ENCODE assay signal across 8 mouse cellular contexts in genomic region chr1:105179371-105179823, GRCm38 (mm10).
A peak's percentile ranks its signal among the peaks of the same experiment; 100 is the strongest.
DNase-seq lines count a peak whose midpoint lies in the region; ATAC-seq and TF ChIP-seq lines count a peak whose summit lies in the region.

No protein-coding gene starts in this region.

- DNase-seq in 3T3-L1 (ENCODE audit: low read depth, low spot score) = peak; percentile 31
- DNase-seq in adrenal gland, adult 2 months = peak; percentile 50
- peak; percentile 37 for DNase-seq in gastrocnemius, adult 18-20 months (ENCODE audit: low spot score)
- peak; percentile 25 for DNase-seq in hindbrain, embryonic 11.5 days (ENCODE audit: low spot score)
- peak; percentile 75 for DNase-seq in limb, embryonic 14.5 days (ENCODE audit: low spot score)
- DNase-seq in thymus, adult 2 months = no peak
- DNase-seq in spleen, adult 12 weeks (ENCODE audit: low spot score) = no peak

- H3K9me3 ChIP-seq in hindbrain, embryonic 11.5 days (ENCODE audit: control insufficient read depth, low read length) = no peaks in the 10 kb centered on the region
- no peaks in the 10 kb centered on the region for H3K9me3 ChIP-seq in limb, embryonic 14.5 days (ENCODE audit: control insufficient read depth, low read length)
- H3K9me3 ChIP-seq in midbrain, embryonic 13.5 days = no peaks in the 10 kb centered on the region

- H3K27ac ChIP-seq in hindbrain, embryonic 11.5 days (ENCODE audit: low read depth, low read length) = no peak overlapping the region
- H3K27ac ChIP-seq in limb, embryonic 14.5 days (replicated peaks; ENCODE audit: low read depth, low read length) = no peak overlapping the region
- H3K27ac ChIP-seq in midbrain, embryonic 13.5 days = no peak overlapping the region
- no peak overlapping the region for H3K27ac ChIP-seq in thymus, adult 2 months (ENCODE audit: control insufficient read depth, insufficient read depth, low read length)

- no peak overlapping the region for H3K4me3 ChIP-seq in hindbrain, embryonic 11.5 days (ENCODE audit: low read depth, low read length)
- H3K4me3 ChIP-seq in limb, embryonic 14.5 days (replicated peaks; ENCODE audit: low read length) = no peak overlapping the region
- H3K4me3 ChIP-seq in midbrain, embryonic 13.5 days (replicated peaks) = no peak overlapping the region
- no peak overlapping the region for H3K4me3 ChIP-seq in thymus, adult 2 months (ENCODE audit: control insufficient read depth, insufficient read depth, low read length)

- no peak for TF ChIP-seq POLR2A in limb, embryonic 14.5 days (IDR thresholded peaks at IDR 0.05; ENCODE audit: borderline replicate concordance, extremely low read depth, insufficient read depth, insufficient read length)
- TF ChIP-seq POLR2A in thymus, adult 2 months (IDR thresholded peaks at IDR 0.05; ENCODE audit: control insufficient read depth, extremely low read depth, insufficient read depth, low read length, poor library complexity) = no peak

- TF ChIP-seq CTCF in thymus, adult 2 months (IDR thresholded peaks at IDR 0.05; ENCODE audit: borderline replicate concordance, control insufficient read depth, extremely low read depth, insufficient read depth, low read length, poor library complexity) = no peak

- 0 out of 2 replicates have a peak, but pooled peaks have one; percentile 53 for ATAC-seq in hindbrain, embryonic 11.5 days (ENCODE audit: low FRiP score)
- ATAC-seq in limb, embryonic 14.5 days (ENCODE audit: low FRiP score, low read depth) = peak; percentile 71
- peak; percentile 87 for ATAC-seq in midbrain, embryonic 13.5 days

- no peaks in the 10 kb centered on the region for H3K36me3 ChIP-seq in hindbrain, embryonic 11.5 days (ENCODE audit: control insufficient read depth, insufficient read depth, low read length)
- no peaks in the 10 kb centered on the region for H3K36me3 ChIP-seq in limb, embryonic 14.5 days (ENCODE audit: control insufficient read depth, insufficient read depth, low read length)
- H3K36me3 ChIP-seq in midbrain, embryonic 13.5 days = no peaks in the 10 kb centered on the region
- no peaks in the 10 kb centered on the region for H3K36me3 ChIP-seq in thymus, adult 2 months (ENCODE audit: control insufficient read depth, insufficient read depth, low read length)

- WGBS in hindbrain, embryonic 11.5 days = 60% methylated on average over 3 of the region's 3 CpGs
- WGBS in limb, embryonic 14.5 days = 39% methylated on average over 3 of the region's 3 CpGs
- 65% methylated on average over 3 of the region's 3 CpGs for WGBS in midbrain, embryonic 13.5 days
- WGBS in thymus, adult 2 months = 45% methylated on average over 3 of the region's 3 CpGs

- H3K4me1 ChIP-seq in hindbrain, embryonic 11.5 days (replicated peaks; ENCODE audit: control insufficient read depth, insufficient read depth, low read length) = no peaks in the 10 kb centered on the region
- H3K4me1 ChIP-seq in limb, embryonic 14.5 days (ENCODE audit: control insufficient read depth, insufficient read depth, low read length) = peaks cover 22% of the 10 kb centered on the region
- peaks cover 14% of the 10 kb centered on the region for H3K4me1 ChIP-seq in midbrain, embryonic 13.5 days (replicated peaks)
- no peaks in the 10 kb centered on the region for H3K4me1 ChIP-seq in thymus, adult 2 months (replicated peaks; ENCODE audit: control insufficient read depth, insufficient read depth, low read length)

- no peaks in the 10 kb centered on the region for H3K27me3 ChIP-seq in hindbrain, embryonic 11.5 days (ENCODE audit: control insufficient read depth, insufficient read depth, low read length)
- no peaks in the 10 kb centered on the region for H3K27me3 ChIP-seq in limb, embryonic 14.5 days (ENCODE audit: control insufficient read depth, insufficient read depth, low read length)
- H3K27me3 ChIP-seq in midbrain, embryonic 13.5 days = no peaks in the 10 kb centered on the region
- no peaks in the 10 kb centered on the region for H3K27me3 ChIP-seq in thymus, adult 2 months (ENCODE audit: control insufficient read depth, insufficient read depth, low read length)

- no peak overlapping the region for H3K4me2 ChIP-seq in hindbrain, embryonic 11.5 days (replicated peaks; ENCODE audit: low read depth, low read length)
- no peak overlapping the region for H3K4me2 ChIP-seq in limb, embryonic 14.5 days (replicated peaks; ENCODE audit: low read depth, low read length, severe bottlenecking)
- H3K4me2 ChIP-seq in midbrain, embryonic 13.5 days (replicated peaks) = no peak overlapping the region

- H3K9ac ChIP-seq in hindbrain, embryonic 11.5 days (ENCODE audit: low read depth, low read length) = no peak overlapping the region
- H3K9ac ChIP-seq in limb, embryonic 14.5 days (ENCODE audit: low read depth, low read length, severe bottlenecking) = no peak overlapping the region
- H3K9ac ChIP-seq in midbrain, embryonic 13.5 days (replicated peaks) = no peak overlapping the region

Comparison
In these comparisons a context has a peak if more than half of its experiments do, and no peak if none do; other contexts are left out.
1. DNase-seq: peak in 3T3-L1 (single experiment), adrenal gland, adult 2 months (single experiment), gastrocnemius, adult 18-20 months (single experiment), hindbrain, embryonic 11.5 days (single experiment) and limb, embryonic 14.5 days (single experiment); none in thymus, adult 2 months (single experiment) and spleen, adult 12 weeks (single experiment).
2. Peak in every context shown above with its lines, with median percentiles within 50 percentile points of each other: ATAC-seq.